Mouse (Mus musculus) brain, embryonic 14.5 days (tissue): ENCODE data around the gene Gm17428.

Experiments used
- CTCF ChIP-seq: fragments of 200-500 bp; IDR thresholded peaks from 2 replicates; pipeline ENCODE4 v1.5.1; 2012; ENCODE audit warnings: inconsistent platforms, mild to moderate bottlenecking, moderate library complexity, borderline replicate concordance; ENCODE audit not compliant: insufficient read depth, insufficient read length; ENCODE audit errors: extremely low read depth
- POLR2A ChIP-seq: fragments of 200-500 bp; IDR thresholded peaks from 2 replicates; pipeline ENCODE4 v1.6.1; 2012; ENCODE audit warnings: mild to moderate bottlenecking, inconsistent platforms, borderline replicate concordance; ENCODE audit not compliant: poor library complexity, insufficient read depth, insufficient read length, severe bottlenecking; ENCODE audit errors: extremely low read depth

- TF ChIP-seq CTCF (no peak), POLR2A (no peak)
Measured at GRCm38 (mm10) chr14:54989886-54990441, 13.2 kb downstream of the Gm17428 start.
